In genomic region chr2:84648369-84648768, GRCm38 (mm10) we compare ENCODE assay signal across 8 mouse cellular contexts. TPM values are rescaled to one million over a fixed set of nuclear protein-coding genes. Genes with fewer than 3 reads are reported as not detected.
DNase-seq lines count a peak whose midpoint lies in the region; ATAC-seq lines count a peak whose summit lies in the region.

No protein-coding gene starts in this region.

- no peak for DNase-seq in heart, adult 18-20 months
- DNase-seq in brain, adult 2 months (ENCODE audit: low read depth, low spot score), result peak; percentile 36
- no peak for DNase-seq in spleen, postnatal 36 days (ENCODE audit: low spot score in 2 of 2)
- no peak for DNase-seq in gastrocnemius, postnatal 10 days
- DNase-seq in Muller cell, postnatal 12 days (ENCODE audit: inconsistent ontology term), result no peak

- no peaks in the 10 kb centered on the region for H3K27me3 ChIP-seq in heart, embryonic 15.5 days
- H3K27me3 ChIP-seq in hindbrain, embryonic 13.5 days, result no peaks in the 10 kb centered on the region
- H3K27me3 ChIP-seq in midbrain, embryonic 12.5 days, result no peaks in the 10 kb centered on the region

- ATAC-seq in heart, embryonic 15.5 days (replicated peaks; ENCODE audit: insufficient number of reproducible peaks, insufficient read depth, low FRiP score, low read depth), result no peak
- peak; percentile 48; the same call in 1 of the 2 replicates for ATAC-seq in hindbrain, embryonic 13.5 days (ENCODE audit: low FRiP score)
- ATAC-seq in midbrain, embryonic 12.5 days (ENCODE audit: low FRiP score, low read depth), result no peak

- H3K4me2 ChIP-seq in heart, embryonic 15.5 days, result peak overlapping the region; percentile 63
- peak overlapping the region; percentile 79 for H3K4me2 ChIP-seq in hindbrain, embryonic 13.5 days
- peak overlapping the region; percentile 80 for H3K4me2 ChIP-seq in midbrain, embryonic 12.5 days (replicated peaks)

- H3K36me3 ChIP-seq in heart, embryonic 15.5 days, result no peaks in the 10 kb centered on the region
- H3K36me3 ChIP-seq in hindbrain, embryonic 13.5 days, result no peaks in the 10 kb centered on the region
- no peaks in the 10 kb centered on the region for H3K36me3 ChIP-seq in midbrain, embryonic 12.5 days

- peak overlapping the region; percentile 60 for H3K27ac ChIP-seq in heart, embryonic 15.5 days
- H3K27ac ChIP-seq in hindbrain, embryonic 13.5 days, result peak overlapping the region; percentile 58
- H3K27ac ChIP-seq in midbrain, embryonic 12.5 days (replicated peaks), result no peak overlapping the region; the same call in 1 of the 2 replicates

- 14% methylated on average over 6 of the region's 6 CpGs for WGBS in heart, embryonic 15.5 days
- 21% methylated on average over 6 of the region's 6 CpGs for WGBS in hindbrain, embryonic 13.5 days
- WGBS in midbrain, embryonic 12.5 days, result 29% methylated on average over 6 of the region's 6 CpGs

- H3K4me1 ChIP-seq in heart, embryonic 15.5 days (replicated peaks), result peaks cover 34% of the 10 kb centered on the region
- H3K4me1 ChIP-seq in hindbrain, embryonic 13.5 days (replicated peaks), result peaks cover 26% of the 10 kb centered on the region
- peaks cover 11% of the 10 kb centered on the region; the same call in 1 of the 2 replicates for H3K4me1 ChIP-seq in midbrain, embryonic 12.5 days

- no peaks in the 10 kb centered on the region for H3K9me3 ChIP-seq in heart, embryonic 15.5 days (replicated peaks)
- H3K9me3 ChIP-seq in hindbrain, embryonic 13.5 days, result no peaks in the 10 kb centered on the region
- H3K9me3 ChIP-seq in midbrain, embryonic 12.5 days, result no peaks in the 10 kb centered on the region

- H3K9ac ChIP-seq in heart, embryonic 15.5 days, result peak overlapping the region; percentile 53
- peak overlapping the region; percentile 76 for H3K9ac ChIP-seq in hindbrain, embryonic 13.5 days
- H3K9ac ChIP-seq in midbrain, embryonic 12.5 days (replicated peaks), result peak overlapping the region; percentile 59

- peak overlapping the region; percentile 71 for H3K4me3 ChIP-seq in heart, embryonic 15.5 days
- peak overlapping the region; percentile 63 for H3K4me3 ChIP-seq in hindbrain, embryonic 13.5 days
- H3K4me3 ChIP-seq in midbrain, embryonic 12.5 days, result peak overlapping the region; percentile 80

RNA-seq across cellular contexts. Expression of gene Ctnnd1, which starts 2.2 kb away (rescaled TPM):
- 57.6 and 62.9 TPM in 2 replicates for polyA plus RNA-seq in heart, embryonic 15.5 days (2015; fragmentation: Nextera tagmentation; extraction: Ambion mirVana)
- 10 to 100 TPM; 53.6 to 63.9 TPM for total RNA-seq in heart, adult 18-20 months (2021)
- 38.6 and 39.2 TPM in 2 replicates for polyA plus RNA-seq in hindbrain, embryonic 13.5 days (2015; fragmentation: Nextera tagmentation; extraction: Ambion mirVana)
- polyA plus RNA-seq in midbrain, embryonic 12.5 days (2016; fragmentation: Nextera tagmentation; extraction: Ambion mirVana), result 47.4 and 47.7 TPM in 2 replicates
- total RNA-seq in gastrocnemius, postnatal 10 days (2021), result 10 to 100 TPM; 54.4 to 68.8 TPM

RNA-seq across cellular contexts. Expression of gene Btbd18, which starts 10.5 kb away (rescaled TPM):
- polyA plus RNA-seq in heart, embryonic 15.5 days (2015; fragmentation: Nextera tagmentation; extraction: Ambion mirVana), result 0.10 TPM in 2 replicates
- not detected for total RNA-seq in heart, adult 18-20 months (2021)
- polyA plus RNA-seq in hindbrain, embryonic 13.5 days (2015; fragmentation: Nextera tagmentation; extraction: Ambion mirVana), result 0.28 and 0.29 TPM in 2 replicates
- 0.26 and 0.31 TPM in 2 replicates for polyA plus RNA-seq in midbrain, embryonic 12.5 days (2016; fragmentation: Nextera tagmentation; extraction: Ambion mirVana)
- total RNA-seq in gastrocnemius, postnatal 10 days (2021), result under 1 TPM in 1 of 2 experiments, not detected in 1; 0.09 TPM

RNA-seq across cellular contexts. Expression of gene Selenoh, which starts 22.2 kb away (rescaled TPM):
- 203 and 214 TPM in 2 replicates for polyA plus RNA-seq in heart, embryonic 15.5 days (2015; fragmentation: Nextera tagmentation; extraction: Ambion mirVana)
- total RNA-seq in heart, adult 18-20 months (2021), result 10 to 100 TPM; 22.7 to 29.2 TPM
- 217 and 222 TPM in 2 replicates for polyA plus RNA-seq in hindbrain, embryonic 13.5 days (2015; fragmentation: Nextera tagmentation; extraction: Ambion mirVana)
- 367 and 374 TPM in 2 replicates for polyA plus RNA-seq in midbrain, embryonic 12.5 days (2016; fragmentation: Nextera tagmentation; extraction: Ambion mirVana)
- 10 to 100 TPM; 25.4 to 26.7 TPM for total RNA-seq in gastrocnemius, postnatal 10 days (2021)

RNA-seq across cellular contexts. Expression of gene Gm28635, which starts 29.5 kb away (rescaled TPM):
- not detected in 2 replicates for polyA plus RNA-seq in heart, embryonic 15.5 days (2015; fragmentation: Nextera tagmentation; extraction: Ambion mirVana)
- total RNA-seq in heart, adult 18-20 months (2021), result 10 to 100 TPM in 1 of 2 experiments, 1 to 10 TPM in 1; 5.4 to 10.0 TPM
- not detected in 2 replicates for polyA plus RNA-seq in hindbrain, embryonic 13.5 days (2015; fragmentation: Nextera tagmentation; extraction: Ambion mirVana)
- polyA plus RNA-seq in midbrain, embryonic 12.5 days (2016; fragmentation: Nextera tagmentation; extraction: Ambion mirVana), result not detected in 2 replicates
- not detected for total RNA-seq in gastrocnemius, postnatal 10 days (2021)

RNA-seq across cellular contexts. Expression of gene Med19, which starts 29.8 kb away (rescaled TPM):
- 22.1 and 22.2 TPM in 2 replicates for polyA plus RNA-seq in heart, embryonic 15.5 days (2015; fragmentation: Nextera tagmentation; extraction: Ambion mirVana)
- 10 to 100 TPM; 14.7 to 15.2 TPM for total RNA-seq in heart, adult 18-20 months (2021)
- polyA plus RNA-seq in hindbrain, embryonic 13.5 days (2015; fragmentation: Nextera tagmentation; extraction: Ambion mirVana), result 52.1 and 53.5 TPM in 2 replicates
- 51.8 and 54.8 TPM in 2 replicates for polyA plus RNA-seq in midbrain, embryonic 12.5 days (2016; fragmentation: Nextera tagmentation; extraction: Ambion mirVana)
- total RNA-seq in gastrocnemius, postnatal 10 days (2021), result 10 to 100 TPM; 11.0 to 13.6 TPM
